Comparison of ENCODE assay signal across 8 mouse cellular contexts in genomic region chr10:89256762-89257456, GRCm38 (mm10).
DNase-seq lines count a peak whose midpoint lies in the region; ATAC-seq lines count a peak whose summit lies in the region.

No protein-coding gene starts in this region.

- DNase-seq in heart, postnatal 25 days (ENCODE audit: low spot score), result no peak
- DNase-seq in cerebellum, postnatal 36 days, result peak; percentile 7 to 16
- DNase-seq in frontal cortex, postnatal 36 days (ENCODE audit: low spot score in 2 of 2), result peak; percentile 51 to 62
- peak; percentile 16 for DNase-seq in left cerebral cortex, postnatal 4 days
- peak; percentile 30 to 52 for DNase-seq in right cerebral cortex, postnatal 10 days (ENCODE audit: low spot score in 2 of 2)
- DNase-seq in adipocyte (ENCODE audit: low spot score), result no peak

- peak overlapping the region; percentile 80 for H3K4me2 ChIP-seq in heart, embryonic 13.5 days

- H3K27ac ChIP-seq in heart, embryonic 13.5 days (replicated peaks), result no peak overlapping the region; the same call in 1 of the 2 replicates

- peak overlapping the region; percentile 71 for H3K9ac ChIP-seq in heart, embryonic 13.5 days

- WGBS in heart, embryonic 13.5 days, result 8% methylated on average over 17 of the region's 17 CpGs

- no peaks in the 10 kb centered on the region for H3K36me3 ChIP-seq in heart, embryonic 13.5 days

- ATAC-seq in heart, embryonic 13.5 days (ENCODE audit: extremely low read depth, insufficient number of reproducible peaks, low FRiP score, low TSS enrichment), result no peak
- ATAC-seq in monocyte, adult 5-6 weeks (replicated peaks; ENCODE audit: insufficient number of reproducible peaks, low FRiP score, low TSS enrichment, poor library complexity, severe bottlenecking), result no peak

- H3K9me3 ChIP-seq in heart, embryonic 13.5 days, result no peaks in the 10 kb centered on the region

- peak overlapping the region; percentile 48 for H3K4me3 ChIP-seq in heart, embryonic 13.5 days

- intact Hi-C loops in heart, postnatal 25 days (cut with DNase I), result no loop called here
- intact Hi-C loops in left cerebral cortex, postnatal 4 days (cut with DNase I), result no loop called here

- H3K27me3 ChIP-seq in heart, embryonic 13.5 days (replicated peaks), result no peaks in the 10 kb centered on the region

- H3K4me1 ChIP-seq in heart, embryonic 13.5 days, result peaks cover 30% of the 10 kb centered on the region

Comparison
In these comparisons a context has a peak if more than half of its experiments do, and no peak if none do; other contexts are left out.
1. DNase-seq: peak in cerebellum, postnatal 36 days (2 of 2), frontal cortex, postnatal 36 days (2 of 2), left cerebral cortex, postnatal 4 days (single experiment) and right cerebral cortex, postnatal 10 days (2 of 2); none in heart, postnatal 25 days (single experiment) and adipocyte (single experiment).